Mouse (Mus musculus): ENCODE data around the gene Igf2bp3. TPM values are rescaled to one million over a fixed set of nuclear protein-coding genes. Genes with fewer than 3 reads are reported as not detected.
A peak's percentile ranks its signal among the peaks of the same experiment; 100 is the strongest.

The Igf2bp3 gene
- polyA plus RNA-seq, 1 experiment from 2014 or later = 145 TPM

GRCm38 (mm10) chr6:49221906-49222305 is 7.1 kb upstream of the Igf2bp3 start:
- DNase-seq (ENCODE audit: low spot score, missing footprints) (no peak), ATAC-seq (ENCODE audit: low FRiP score) (no peak)
- Histone ChIP-seq H3K4me2 (peak overlapping the region; percentile 15; the same call in 1 of the 2 replicates), H3K27ac (ENCODE audit: low read depth, low read length) (no peak overlapping the region), H3K4me1 (ENCODE audit: control insufficient read depth, insufficient read depth, low read length) (peaks cover 8% of the 10 kb centered on the region), H3K9ac (ENCODE audit: low read length) (peak overlapping the region; percentile 40), H3K36me3 (ENCODE audit: control insufficient read depth, insufficient read depth, low read length) (no peaks in the 10 kb centered on the region), H3K27me3 (ENCODE audit: control insufficient read depth, insufficient read depth, low read length) (no peaks in the 10 kb centered on the region), H3K9me3 (ENCODE audit: control insufficient read depth, low read length) (no peaks in the 10 kb centered on the region), H3K4me3 (ENCODE audit: low read depth, low read length) (no peak overlapping the region)
- WGBS = 0% methylated on average over 7 of the region's 7 CpGs

GRCm38 (mm10) chr6:49219920-49220604 is 5.3 kb upstream of the Igf2bp3 start:
- no peaks in the 10 kb centered on the region for H3K9me3 ChIP-seq (ENCODE audit: control insufficient read depth, low read length)
- H3K36me3 ChIP-seq (ENCODE audit: control insufficient read depth, insufficient read depth, low read length) = no peaks in the 10 kb centered on the region
- DNase-seq (ENCODE audit: low spot score, missing footprints) (peak; percentile 96), ATAC-seq (ENCODE audit: low FRiP score) (no peak)
- peak overlapping the region; percentile 43 for H3K4me2 ChIP-seq
- peak overlapping the region; percentile 38 for H3K27ac ChIP-seq (ENCODE audit: low read depth, low read length)
- peaks cover 8% of the 10 kb centered on the region for H3K4me1 ChIP-seq (ENCODE audit: control insufficient read depth, insufficient read depth, low read length)
- no peaks in the 10 kb centered on the region for H3K27me3 ChIP-seq (ENCODE audit: control insufficient read depth, insufficient read depth, low read length)
- H3K9ac ChIP-seq (ENCODE audit: low read length) = peak overlapping the region; percentile 57
- peak overlapping the region; percentile 27 for H3K4me3 ChIP-seq (ENCODE audit: low read depth, low read length)
- WGBS = 1% methylated on average over 16 of the region's 16 CpGs

GRCm38 (mm10) chr6:49219001-49219560 is 4.3 kb upstream of the Igf2bp3 start:
- Histone ChIP-seq H3K36me3 (ENCODE audit: control insufficient read depth, insufficient read depth, low read length) (no peaks in the 10 kb centered on the region), H3K4me3 (ENCODE audit: low read depth, low read length) (no peak overlapping the region), H3K27me3 (ENCODE audit: control insufficient read depth, insufficient read depth, low read length) (no peaks in the 10 kb centered on the region), H3K27ac (ENCODE audit: low read depth, low read length) (no peak overlapping the region), H3K9ac (ENCODE audit: low read length) (no peak overlapping the region), H3K9me3 (ENCODE audit: control insufficient read depth, low read length) (no peaks in the 10 kb centered on the region), H3K4me2 (peak overlapping the region; percentile 19; the same call in 1 of the 2 replicates), H3K4me1 (ENCODE audit: control insufficient read depth, insufficient read depth, low read length) (peaks cover 8% of the 10 kb centered on the region)
- ATAC-seq (ENCODE audit: low FRiP score) (no peak), DNase-seq (ENCODE audit: low spot score, missing footprints) (no peak)
- WGBS = 2% methylated on average over 4 of the region's 4 CpGs

- Histone ChIP-seq H3K27ac (ENCODE audit: low read depth, low read length) (peak overlapping the region; percentile 12; the same call in 1 of the 2 replicates), H3K36me3 (ENCODE audit: control insufficient read depth, insufficient read depth, low read length) (no peaks in the 10 kb centered on the region), H3K4me2 (peak overlapping the region; percentile 56), H3K4me1 (ENCODE audit: control insufficient read depth, insufficient read depth, low read length) (peaks cover 8% of the 10 kb centered on the region), H3K9me3 (ENCODE audit: control insufficient read depth, low read length) (no peaks in the 10 kb centered on the region), H3K4me3 (ENCODE audit: low read depth, low read length) (peak overlapping the region; percentile 63), H3K27me3 (ENCODE audit: control insufficient read depth, insufficient read depth, low read length) (no peaks in the 10 kb centered on the region), H3K9ac (ENCODE audit: low read length) (peak overlapping the region; percentile 55)
- ATAC-seq (ENCODE audit: low FRiP score) = no peak
- DNase-seq (ENCODE audit: low spot score, missing footprints) = peak; percentile 98
- 0% methylated on average over 31 of the region's 31 CpGs for WGBS
These were observed 3.6 kb upstream of the Igf2bp3 start for GRCm38 (mm10) chr6:49218275-49218802.

- Histone ChIP-seq H3K9me3 (ENCODE audit: control insufficient read depth, low read length) (no peaks in the 10 kb centered on the region), H3K4me2 (peak overlapping the region; percentile 56), H3K9ac (ENCODE audit: low read length) (peak overlapping the region; percentile 86), H3K27me3 (ENCODE audit: control insufficient read depth, insufficient read depth, low read length) (no peaks in the 10 kb centered on the region), H3K36me3 (ENCODE audit: control insufficient read depth, insufficient read depth, low read length) (no peaks in the 10 kb centered on the region), H3K4me1 (ENCODE audit: control insufficient read depth, insufficient read depth, low read length) (peaks cover 9% of the 10 kb centered on the region), H3K27ac (ENCODE audit: low read depth, low read length) (peak overlapping the region; percentile 96), H3K4me3 (ENCODE audit: low read depth, low read length) (peak overlapping the region; percentile 63)
- under 1% methylated on average over 56 of the region's 56 CpGs for WGBS
- DNase-seq (ENCODE audit: low spot score, missing footprints) (peak; percentile 99), ATAC-seq (ENCODE audit: low FRiP score) (peak; percentile 88)
These were observed 3.0 kb upstream of the Igf2bp3 start for GRCm38 (mm10) chr6:49217581-49218274.

GRCm38 (mm10) chr6:49216811-49217542 is 2.2 kb upstream of the Igf2bp3 start:
- no peak for ATAC-seq (ENCODE audit: low FRiP score)
- Histone ChIP-seq H3K36me3 (ENCODE audit: control insufficient read depth, insufficient read depth, low read length) (no peaks in the 10 kb centered on the region), H3K4me2 (peak overlapping the region; percentile 56), H3K4me3 (ENCODE audit: low read depth, low read length) (peak overlapping the region; percentile 63), H3K9ac (ENCODE audit: low read length) (peak overlapping the region; percentile 86), H3K27me3 (ENCODE audit: control insufficient read depth, insufficient read depth, low read length) (no peaks in the 10 kb centered on the region), H3K9me3 (ENCODE audit: control insufficient read depth, low read length) (no peaks in the 10 kb centered on the region), H3K4me1 (ENCODE audit: control insufficient read depth, insufficient read depth, low read length) (peaks cover 13% of the 10 kb centered on the region), H3K27ac (ENCODE audit: low read depth, low read length) (peak overlapping the region; percentile 96)
- WGBS = 2% methylated on average over 11 of the region's 11 CpGs
- no peak for DNase-seq (ENCODE audit: low spot score, missing footprints)

GRCm38 (mm10) chr6:49215748-49216585 is 1.2 kb upstream of the Igf2bp3 start:
- DNase-seq (ENCODE audit: low spot score, missing footprints) = no peak
- Histone ChIP-seq H3K36me3 (ENCODE audit: control insufficient read depth, insufficient read depth, low read length) (no peaks in the 10 kb centered on the region), H3K4me3 (ENCODE audit: low read depth, low read length) (peak overlapping the region; percentile 100), H3K27ac (ENCODE audit: low read depth, low read length) (peak overlapping the region; percentile 99), H3K4me1 (ENCODE audit: control insufficient read depth, insufficient read depth, low read length) (peaks cover 17% of the 10 kb centered on the region), H3K27me3 (ENCODE audit: control insufficient read depth, insufficient read depth, low read length) (no peaks in the 10 kb centered on the region), H3K4me2 (peak overlapping the region; percentile 96), H3K9me3 (ENCODE audit: control insufficient read depth, low read length) (no peaks in the 10 kb centered on the region), H3K9ac (ENCODE audit: low read length) (peak overlapping the region; percentile 98)
- under 1% methylated on average over 14 of the region's 14 CpGs for WGBS
- peak; percentile 31 for ATAC-seq (ENCODE audit: low FRiP score)

Measured in midbrain, embryonic 11.5 days (tissue).